18 mouse cellular contexts compared by ENCODE assay signal in the genomic region with DNA sequence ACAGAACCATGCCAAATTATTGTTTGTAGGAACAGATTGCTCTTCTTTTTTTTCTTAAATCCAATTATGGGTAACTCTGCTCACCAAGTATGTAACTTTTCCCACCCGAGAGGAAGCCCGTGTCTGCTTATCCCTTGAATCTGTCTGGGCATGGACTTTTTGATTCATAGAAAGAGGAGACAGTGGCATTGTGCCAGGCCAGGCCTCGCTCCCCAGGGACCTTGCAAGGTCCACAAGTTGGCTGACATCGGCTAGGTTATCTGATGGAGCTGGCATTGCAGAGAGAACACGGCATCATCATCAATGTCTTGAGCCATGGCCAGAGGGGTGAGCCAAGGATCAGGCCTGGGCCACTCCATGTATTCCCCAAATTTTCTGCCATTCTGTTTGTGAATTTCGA. TPM values are rescaled to one million over a fixed set of nuclear protein-coding genes. Genes with fewer than 3 reads are reported as not detected.
DNase-seq lines count a peak whose midpoint lies in the region; TF ChIP-seq lines count a peak whose summit lies in the region.
"Had no signal": no experiment of that assay in that cellular context is flagged by ENCODE, and none has a peak within 500 bp of the region (broad histone marks: within the 10 kb centered on the region; RNA-seq: fewer than 3 reads in every experiment).

No protein-coding gene starts in this region.

- WGBS in liver, adult 2 months = 47% methylated on average over 6 of the region's 6 CpGs

- TF ChIP-seq POLR2A in liver, adult 2 months (IDR thresholded peaks at IDR 0.05; ENCODE audit: extremely low read depth, insufficient read depth, low read length) = no peak

- H3K9ac ChIP-seq in liver, adult 2 months (ENCODE audit: low read depth, low read length) = no peak overlapping the region
- H3K9ac ChIP-seq: embryonic facial prominence, embryonic 13.5 days; forebrain, embryonic 12.5 days; heart, embryonic 12.5 days; hindbrain, embryonic 15.5 days had no signal

- H3K4me3 ChIP-seq in liver, adult 2 months (ENCODE audit: insufficient read depth, low read depth, low read length) = no peak overlapping the region
- H3K4me3 ChIP-seq: embryonic facial prominence, embryonic 13.5 days; forebrain, embryonic 12.5 days; heart, embryonic 12.5 days; hindbrain, embryonic 10.5 days; hindbrain, embryonic 15.5 days had no signal

- no peak for TF ChIP-seq CTCF in liver, adult 2 months (IDR thresholded peaks at IDR 0.05; ENCODE audit: low read depth, low read length)

- DNase-seq in adrenal gland, adult 2 months = peak; percentile 11
- no peak for DNase-seq in adrenal gland, adult 18-20 months (ENCODE audit: low spot score in 2 of 2)
- DNase-seq in heart, adult 11 months = peak; percentile 45
- no peak for DNase-seq in heart, adult 18-20 months
- DNase-seq in liver, adult 2 months (ENCODE audit: extremely low read depth, low read depth, low spot score) = peak; percentile 41
- no peak for DNase-seq in liver
- peak; percentile 15 for DNase-seq in adrenal gland, postnatal 25 days
- DNase-seq: B cell, adult 2 months; cerebellum, adult 2 months; gastrocnemius, postnatal 10 days had no signal

- no peaks in the 10 kb centered on the region for H3K36me3 ChIP-seq in liver, adult 2 months (ENCODE audit: control insufficient read depth, insufficient read depth, low read length)
- H3K36me3 ChIP-seq: embryonic facial prominence, embryonic 13.5 days; forebrain, embryonic 12.5 days; G1E; heart, embryonic 12.5 days; hindbrain, embryonic 10.5 days; hindbrain, embryonic 15.5 days had no signal

- H3K27ac ChIP-seq in liver, adult 2 months (replicated peaks; ENCODE audit: insufficient read depth, low read depth, low read length) = no peak overlapping the region
- H3K27ac ChIP-seq: embryonic facial prominence, embryonic 13.5 days; forebrain, embryonic 12.5 days; hindbrain, embryonic 10.5 days; hindbrain, embryonic 15.5 days had no signal

- no peaks in the 10 kb centered on the region for H3K27me3 ChIP-seq in liver, adult 2 months (ENCODE audit: control insufficient read depth, insufficient read depth, low read length)
- H3K27me3 ChIP-seq: embryonic facial prominence, embryonic 13.5 days; forebrain, embryonic 12.5 days; heart, embryonic 12.5 days; hindbrain, embryonic 15.5 days had no signal

- no peaks in the 10 kb centered on the region for H3K79me2 ChIP-seq in liver, adult 2 months (ENCODE audit: control insufficient read depth, insufficient read depth, low read length)

- H3K4me1 ChIP-seq in liver, adult 2 months (ENCODE audit: control insufficient read depth, insufficient read depth, low read length) = no peaks in the 10 kb centered on the region
- H3K4me1 ChIP-seq: embryonic facial prominence, embryonic 13.5 days; forebrain, embryonic 12.5 days; heart, embryonic 12.5 days; hindbrain, embryonic 10.5 days; hindbrain, embryonic 15.5 days had no signal

RNA-seq across cellular contexts. Expression of a gene that starts 56.0 kb away (rescaled TPM):
- 1 to 10 TPM; 5.0 to 9.6 TPM for total RNA-seq in adrenal gland, adult 2 months (2021)
- 6.2 and 9.7 TPM in 2 replicates for polyA plus RNA-seq in adrenal gland, adult 2 months (2012; rRNA removed)
- total RNA-seq in adrenal gland, adult 18-20 months (2021) = 1 to 10 TPM; 4.5 to 5.2 TPM
- under 1 TPM; 0.32 to 0.49 TPM for total RNA-seq in heart, adult 18-20 months (2021)
- total RNA-seq in liver, adult 2 months (2014; rRNA removed) = not detected in 2 replicates
- 0.04 TPM in 1 of 2 replicates, not detected in the other for polyA plus RNA-seq in liver, adult 2 months (2012; rRNA removed)
- total RNA-seq in adrenal gland, postnatal 25 days (2021) = 5.2 and 5.3 TPM in 2 replicates
- polyA plus RNA-seq: CD4-positive, CD25-positive, alpha-beta regulatory T cell, adult 4 months; G1E; inflammation-experienced regulatory T-cells, adult 6 months had no signal

Comparison
In these comparisons a context has a peak if more than half of its experiments do, and no peak if none do; other contexts are left out.
1. DNase-seq: peak in adrenal gland, adult 2 months (single experiment), heart, adult 11 months (single experiment), liver, adult 2 months (single experiment) and adrenal gland, postnatal 25 days (single experiment); none in adrenal gland, adult 18-20 months (0 of 2), heart, adult 18-20 months (0 of 2) and liver (single experiment).